Mouse (Mus musculus) ES-E14 (cell line): ENCODE measurements at regions not wholly inside any gene's neighbourhood (a gene's known extent, or its start where the extent isn't known, plus 50 kb on each side); places are given as distances from the start of the nearest gene placed in this dataset.

Experiments
- CHD2 ChIP-seq: IDR thresholded peaks from 2 replicates; pipeline ENCODE4 v1.6.1; 2014; ENCODE audit warnings: mild to moderate bottlenecking, low read depth, low read length, inconsistent platforms
- MAFK ChIP-seq: IDR thresholded peaks from 2 replicates; pipeline ENCODE4 v1.6.1; 2014; ENCODE audit warnings: mild to moderate bottlenecking, low read depth, low read length, inconsistent platforms; ENCODE audit not compliant: insufficient read depth
- ZC3H11A ChIP-seq: IDR thresholded peaks from 2 replicates; pipeline ENCODE4 v1.6.1; 2012; ENCODE audit warnings: low read depth, mild to moderate bottlenecking, inconsistent platforms, low read length, borderline replicate concordance
- ZNF384 ChIP-seq: IDR thresholded peaks from 2 replicates; pipeline ENCODE4 v1.6.1; 2012; ENCODE audit warnings: low read depth, low read length, inconsistent platforms

GRCm38 (mm10) chr12:55926974-55927321, 90.8 kb downstream of the Brms1l start:
- TF ChIP-seq MAFK (no peak), ZC3H11A (no peak), ZNF384 (no peak), CHD2 (no peak)
